Mouse (Mus musculus): ENCODE results near the gene Ear1.
"Not testable (repeated sequence)": the region's sequence is repeated elsewhere in the genome, so short reads cannot be mapped to it uniquely, and the experiment has no call there.

Gene Ear1

DNA sequence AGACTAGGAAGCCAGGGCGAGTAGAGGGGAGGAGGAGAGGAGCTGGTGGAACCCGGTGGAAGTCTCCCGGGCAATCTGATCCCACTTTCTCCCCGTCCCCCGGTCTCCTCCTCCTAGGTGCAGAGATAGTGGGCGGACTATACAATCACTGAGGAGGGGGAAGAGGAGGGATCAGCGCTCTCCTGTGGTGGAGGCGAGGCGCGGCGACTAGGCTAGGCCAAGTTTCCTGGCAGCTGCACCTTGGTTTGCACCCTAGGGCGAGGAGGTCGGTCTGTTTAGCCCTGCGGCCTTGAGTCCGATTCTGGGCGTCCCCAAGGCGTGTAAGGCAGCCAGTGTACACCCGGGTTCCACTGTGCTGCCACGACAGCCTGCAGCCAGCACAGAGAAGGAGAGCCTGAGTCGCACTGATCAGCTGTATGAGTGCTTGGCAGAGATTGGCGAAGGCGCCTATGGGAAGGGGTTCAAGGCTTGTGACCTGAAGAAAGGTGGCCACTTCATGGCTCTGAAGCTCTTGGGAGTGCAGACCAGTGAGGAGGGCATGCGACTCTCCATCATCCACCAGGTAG lies 78.3 kb downstream of the Ear1 start:
- DNase-seq (ENCODE audit: low read depth, low spot score) = not testable (repeated sequence)

DNA sequence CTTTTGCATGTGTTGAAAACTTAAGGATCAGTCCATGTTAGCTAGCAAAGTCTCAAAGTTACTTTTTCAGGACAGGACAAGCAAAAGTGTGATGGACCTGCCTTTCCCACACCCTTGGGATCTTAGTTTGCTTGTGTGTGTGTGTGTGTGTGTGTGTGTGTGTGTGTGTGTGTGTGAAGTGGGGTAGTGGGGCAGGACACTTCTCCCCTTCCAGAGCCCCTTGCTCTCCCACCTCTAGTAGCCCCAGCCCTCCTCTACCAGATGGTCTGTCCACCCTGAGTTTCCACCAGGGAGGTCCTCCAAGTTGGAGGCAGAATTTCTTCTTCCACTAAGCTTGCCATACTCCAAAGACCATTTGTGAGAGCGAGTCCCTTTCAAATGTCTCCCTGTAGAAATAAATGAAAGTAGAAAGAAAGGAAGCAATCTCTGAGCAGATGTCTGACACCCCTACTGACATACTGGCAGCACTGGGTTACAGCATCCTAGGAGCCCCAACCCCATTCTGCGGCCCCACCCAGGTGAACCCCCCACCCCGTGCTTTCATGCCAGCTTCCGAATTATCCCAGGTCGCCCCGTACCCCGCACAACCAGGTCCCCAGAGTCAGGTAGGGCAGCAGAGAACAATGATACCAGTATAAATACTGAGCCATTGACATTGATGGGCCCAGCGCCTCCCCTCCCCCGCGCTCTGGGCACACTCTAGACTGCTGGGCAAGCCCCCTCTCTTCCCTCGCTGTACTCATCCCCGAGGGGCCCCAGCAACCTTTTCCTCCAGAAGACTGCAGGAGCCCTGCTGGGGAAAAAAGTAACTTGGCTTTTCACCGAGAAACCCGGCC lies 79.0 kb downstream of the Ear1 start:
- no peak for DNase-seq (ENCODE audit: low read depth, low spot score)

DNA sequence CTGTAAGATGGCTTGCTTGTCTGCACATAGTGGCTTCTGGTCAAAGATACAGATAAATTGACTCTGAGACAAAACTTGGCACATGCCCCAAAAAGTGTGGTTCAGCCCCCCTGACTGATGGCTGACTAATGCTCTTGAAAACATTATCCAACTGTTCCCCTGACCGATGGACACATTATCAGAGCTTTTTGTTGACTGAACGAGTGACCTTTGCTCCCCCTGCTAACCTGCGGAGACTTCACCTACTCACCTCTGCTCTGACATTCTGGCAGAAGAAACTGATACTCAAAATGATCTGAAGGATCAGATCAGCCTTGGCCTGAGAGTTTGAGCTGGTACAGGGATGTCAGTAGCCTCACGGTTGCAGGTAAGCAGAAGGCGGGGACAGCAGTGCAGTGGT lies 81.5 kb downstream of the Ear1 start:
- not testable (repeated sequence) for DNase-seq (ENCODE audit: low read depth, low spot score)

- DNase-seq (ENCODE audit: low read depth, low spot score) = not testable (repeated sequence)
Observed at GRCm38 (mm10) chr14:43784645-43785044, 90.7 kb downstream of the Ear1 start, which contains the start of gene Gm8180. Gm8180 (minus strand) TSS chr14:43784745.

Measured in embryo, embryonic 11.5 days (tissue).